Mouse (Mus musculus) hindbrain, postnatal 0 days (tissue): Measurements from ENCODE around the gene Synj2. TPM values are rescaled to one million over a fixed set of nuclear protein-coding genes. Genes with fewer than 3 reads are reported as not detected.
A peak's percentile ranks its signal among the peaks of the same experiment; 100 is the strongest.

Experiments
- ATAC-seq: fragments of 200-750 bp; cut with Nextera tagmentation; 2 replicates; pipeline ENCODE4 v1.8.0; 2017; ENCODE audit warnings: mild to moderate bottlenecking, moderate TSS enrichment, moderate library complexity
- DNase-seq: peaks from one replicate; pipeline ENCODE4 v3.0.0-alpha.2; 2015; ENCODE audit warnings: low spot score
- H3K27ac ChIP-seq: fragments of 300-500 bp; sonication (generic); 2 replicates; pipeline ENCODE4 v1.5.1; 2014; ENCODE audit warnings: mild to moderate bottlenecking
- H3K27me3 ChIP-seq: fragments of 300-500 bp; sonication (generic); 2 replicates; pipeline ENCODE4 v1.6.1; 2014; ENCODE audit warnings: low read length, mixed read lengths; ENCODE audit not compliant: insufficient read depth
- H3K36me3 ChIP-seq: fragments of 300-500 bp; sonication (generic); 2 replicates; pipeline ENCODE4 v1.6.1; 2014; ENCODE audit warnings: low read length, mixed read lengths; ENCODE audit not compliant: insufficient read depth
- H3K4me1 ChIP-seq: fragments of 300-500 bp; sonication (generic); 2 replicates; pipeline ENCODE4 v1.6.1; 2014; ENCODE audit warnings: antibody characterized with exemption, low read length, mixed read lengths; ENCODE audit not compliant: insufficient read depth
- H3K4me2 ChIP-seq: fragments of 300-500 bp; sonication (generic); 2 replicates; pipeline ENCODE4 v1.6.1; 2014; ENCODE audit warnings: low read depth, mild to moderate bottlenecking, low read length, moderate library complexity, mixed read lengths
- H3K4me3 ChIP-seq: fragments of 300-500 bp; sonication (generic); 2 replicates; pipeline ENCODE4 v1.5.1; 2014; ENCODE audit warnings: low read length
- H3K9ac ChIP-seq: fragments of 300-500 bp; sonication (generic); replicated peaks from 2 replicates; pipeline ENCODE4 v1.6.1; 2014; ENCODE audit warnings: mild to moderate bottlenecking, low read length, moderate library complexity, mixed read lengths
- H3K9me3 ChIP-seq: fragments of 300-500 bp; sonication (generic); 2 replicates; pipeline ENCODE4 v1.6.1; 2016; ENCODE audit warnings: low read length, mixed read lengths
- CTCF ChIP-seq: IDR thresholded peaks from 2 replicates; pipeline ENCODE4 v1.5.1; 2016; ENCODE audit warnings: antibody characterized with exemption, control low read depth, low read depth
- WGBS: fragments of 180-500 bp; shearing (Covaris S2); extraction: QIAGEN DNeasy Blood & Tissue Kit; methylation state at CpG from one replicate; pipeline ENCODE4 v1.1.7; 2014; 5-methylcytosine and 5-hydroxymethylcytosine counted together
- polyA plus RNA-seq: library from polyadenylated mRNA; unstranded; fragments of >200 nt; fragmentation: Nextera tagmentation; extraction: Ambion mirVana; gene quantifications from 2 replicates; pipeline ENCODE4 v1.2.1, GENCODE M21; 2015
- total RNA-seq: library from RNA; depleted of rRNA; stranded (reverse); fragments of >200 nt; gene quantifications from 2 replicates; pipeline ENCODE4 v1.2.3, GENCODE M21; 2014

Gene Synj2
- total and polyA plus RNA-seq, 2 experiments from 2014 or later, result 2.9 to 4.8 TPM

DNA sequence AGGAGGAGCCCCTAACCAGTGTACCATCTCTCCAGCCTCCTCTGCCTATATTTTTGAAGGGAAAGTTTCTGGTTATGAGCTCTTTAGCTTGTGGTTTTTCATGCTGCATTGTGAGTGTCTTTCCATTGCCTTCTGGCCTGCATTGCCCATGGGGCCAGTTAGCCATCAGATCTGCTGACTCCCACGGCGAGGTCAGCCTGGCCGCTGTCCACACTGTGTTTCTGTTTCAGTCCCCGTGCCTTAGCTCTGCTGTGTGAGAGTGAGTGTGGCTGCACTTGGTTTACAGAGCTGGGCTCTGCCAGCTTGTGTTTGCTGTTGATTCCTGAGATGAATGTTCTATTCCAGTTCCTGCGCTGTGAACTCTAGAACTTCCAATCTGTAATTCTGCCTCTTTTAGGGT lies 26.9 kb upstream of the Synj2 start:
- H3K36me3 ChIP-seq, result peaks cover 5% of the 10 kb centered on the region; the same call in 1 of the 2 replicates
- no peaks in the 10 kb centered on the region for H3K9me3 ChIP-seq
- H3K27me3 ChIP-seq, result no peaks in the 10 kb centered on the region
- no peak overlapping the region for H3K9ac ChIP-seq
- TF ChIP-seq CTCF, result no peak
- ATAC-seq, result no peak
- no peak overlapping the region for H3K4me3 ChIP-seq
- no peak overlapping the region for H3K27ac ChIP-seq
- no peak for DNase-seq
- H3K4me2 ChIP-seq, result no peak overlapping the region
- WGBS, result 72% methylated on average over 5 of the region's 5 CpGs
- no peaks in the 10 kb centered on the region for H3K4me1 ChIP-seq

DNA sequence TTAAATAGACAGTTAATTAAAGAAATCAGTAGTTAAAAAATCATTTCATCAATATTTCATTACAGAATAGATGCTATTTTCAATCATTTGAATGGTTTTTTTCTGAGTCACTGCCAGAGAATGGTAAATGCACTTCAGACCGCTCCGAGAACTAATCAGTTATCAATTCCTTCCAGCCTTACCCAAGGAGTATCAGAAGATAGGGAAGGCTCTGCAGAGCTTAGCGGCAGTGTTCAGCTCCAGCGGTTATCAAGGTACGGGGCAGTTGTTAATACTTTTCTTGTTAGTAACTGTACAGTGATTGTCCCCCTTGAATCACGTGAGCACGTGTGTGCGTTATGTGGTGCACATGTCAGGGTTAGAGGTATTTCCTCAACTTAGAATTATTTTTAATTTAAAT lies 19.1 kb upstream of the Synj2 start:
- no peak for TF ChIP-seq CTCF
- WGBS, result 92% methylated on average over 8 of the region's 8 CpGs
- ATAC-seq, result no peak

GRCm38 (mm10) chr17:5923281-5923680 lies 17.8 kb upstream of the Synj2 start:
- H3K9me3 ChIP-seq, result no peaks in the 10 kb centered on the region
- peak; percentile 80 for TF ChIP-seq CTCF
- no peaks in the 10 kb centered on the region for H3K4me1 ChIP-seq
- H3K27ac ChIP-seq, result no peak overlapping the region
- DNase-seq (peak; percentile 78), ATAC-seq (peak; percentile 65; the same call in 1 of the 2 replicates)
- peaks cover 22% of the 10 kb centered on the region for H3K36me3 ChIP-seq
- no peak overlapping the region for H3K9ac ChIP-seq
- no peaks in the 10 kb centered on the region for H3K27me3 ChIP-seq
- 63% methylated on average over 9 of the region's 9 CpGs for WGBS
- H3K4me2 ChIP-seq, result no peak overlapping the region
- no peak overlapping the region for H3K4me3 ChIP-seq

More for the DNA sequence above, 19.1 kb upstream of the Synj2 start:
- Histone ChIP-seq H3K27me3 (no peaks in the 10 kb centered on the region), H3K4me2 (no peak overlapping the region), H3K36me3 (peaks cover 18% of the 10 kb centered on the region), H3K9ac (no peak overlapping the region), H3K27ac (no peak overlapping the region), H3K4me1 (no peaks in the 10 kb centered on the region), H3K4me3 (no peak overlapping the region), H3K9me3 (no peaks in the 10 kb centered on the region)
- no peak for DNase-seq

DNA sequence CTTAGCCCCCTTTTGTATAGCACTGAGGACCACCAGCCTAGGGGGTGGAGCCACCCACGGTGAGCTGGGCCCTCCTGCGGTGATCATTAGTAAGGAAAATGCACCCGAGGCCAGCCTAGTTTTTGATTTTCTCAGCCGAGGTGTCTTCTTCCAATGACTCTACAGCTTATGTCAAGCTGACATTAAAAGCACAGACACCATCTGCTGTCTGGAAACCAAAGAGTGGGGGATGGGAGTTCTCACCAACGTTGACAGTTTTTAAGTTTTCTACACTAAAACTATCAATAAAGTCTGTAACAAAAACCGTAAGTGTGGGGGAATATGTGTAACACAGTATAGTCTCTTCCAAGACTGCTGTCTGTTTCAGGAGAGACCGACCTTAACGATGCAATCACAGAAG lies 16.8 kb upstream of the Synj2 start:
- ATAC-seq (no peak), DNase-seq (no peak)
- no peak for TF ChIP-seq CTCF
- Histone ChIP-seq H3K36me3 (peaks cover 17% of the 10 kb centered on the region), H3K27me3 (no peaks in the 10 kb centered on the region), H3K27ac (no peak overlapping the region), H3K4me2 (no peak overlapping the region), H3K4me1 (no peaks in the 10 kb centered on the region), H3K9ac (no peak overlapping the region), H3K9me3 (no peaks in the 10 kb centered on the region), H3K4me3 (no peak overlapping the region)
- 59% methylated on average over 8 of the region's 8 CpGs for WGBS

GRCm38 (mm10) chr17:5926710-5927109 lies 14.4 kb upstream of the Synj2 start:
- no peaks in the 10 kb centered on the region for H3K4me1 ChIP-seq
- DNase-seq, result no peak
- ATAC-seq, result no peak
- H3K36me3 ChIP-seq, result peaks cover 16% of the 10 kb centered on the region
- WGBS, result 83% methylated on average over 7 of the region's 7 CpGs
- H3K4me2 ChIP-seq, result no peak overlapping the region
- H3K9ac ChIP-seq, result no peak overlapping the region
- H3K4me3 ChIP-seq, result no peak overlapping the region
- H3K9me3 ChIP-seq, result no peaks in the 10 kb centered on the region
- no peaks in the 10 kb centered on the region for H3K27me3 ChIP-seq
- TF ChIP-seq CTCF, result no peak
- H3K27ac ChIP-seq, result no peak overlapping the region

DNA sequence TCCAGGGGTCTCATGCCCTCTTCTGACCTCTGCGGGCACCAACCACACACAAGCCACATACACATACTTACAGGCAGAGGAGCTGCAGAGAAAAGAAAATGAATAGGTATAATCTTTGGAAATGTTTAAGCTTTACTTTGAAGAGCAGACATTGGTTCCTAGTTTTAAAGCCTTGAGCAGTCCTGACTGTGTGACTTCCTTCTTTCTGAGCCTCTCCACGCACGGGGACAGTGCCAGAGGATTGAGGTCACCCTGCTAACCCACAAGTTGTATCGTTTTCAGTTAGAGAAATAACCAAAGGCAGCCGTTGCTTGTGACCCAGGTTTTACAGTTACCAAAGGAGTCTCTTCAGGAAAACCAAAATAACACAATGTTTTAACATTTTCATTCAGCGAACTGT lies 12.0 kb upstream of the Synj2 start:
- DNase-seq (no peak), ATAC-seq (no peak)
- Histone ChIP-seq H3K9me3 (no peaks in the 10 kb centered on the region), H3K27ac (no peak overlapping the region), H3K27me3 (no peaks in the 10 kb centered on the region), H3K4me3 (no peak overlapping the region), H3K4me2 (no peak overlapping the region), H3K36me3 (peaks cover 16% of the 10 kb centered on the region), H3K9ac (no peak overlapping the region), H3K4me1 (no peaks in the 10 kb centered on the region)
- TF ChIP-seq CTCF, result no peak
- 85% methylated on average over 6 of the region's 6 CpGs for WGBS

DNA sequence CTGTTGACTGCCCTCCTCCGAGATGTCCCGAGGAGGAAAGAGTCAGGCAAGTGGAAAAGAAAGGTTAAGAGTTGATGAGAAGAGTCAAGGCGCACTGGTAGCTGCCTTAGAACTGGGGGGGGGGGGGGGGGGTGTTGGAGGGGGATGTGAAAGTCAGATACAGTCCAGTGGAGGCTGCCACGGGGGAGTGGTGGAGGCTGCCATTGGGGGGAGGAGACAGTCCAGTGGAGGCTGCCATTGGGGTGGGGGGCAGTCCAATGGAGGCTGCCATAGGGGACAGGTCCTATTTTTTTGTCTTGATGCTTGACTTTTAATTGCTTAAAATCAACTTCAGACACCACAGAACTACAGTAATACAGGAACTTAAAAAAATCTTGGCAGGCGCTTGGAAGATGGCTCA lies 8.9 kb upstream of the Synj2 start:
- no peak overlapping the region for H3K4me3 ChIP-seq
- ATAC-seq (no peak), DNase-seq (no peak)
- 78% methylated on average over 5 of the region's 5 CpGs for WGBS
- no peaks in the 10 kb centered on the region for H3K9me3 ChIP-seq
- TF ChIP-seq CTCF, result no peak
- H3K9ac ChIP-seq, result no peak overlapping the region
- no peak overlapping the region for H3K27ac ChIP-seq
- H3K4me1 ChIP-seq, result no peaks in the 10 kb centered on the region; the same call in 1 of the 2 replicates
- H3K4me2 ChIP-seq, result no peak overlapping the region
- H3K36me3 ChIP-seq, result peaks cover 9% of the 10 kb centered on the region; the same call in 1 of the 2 replicates
- no peaks in the 10 kb centered on the region for H3K27me3 ChIP-seq
